16 mouse cellular contexts compared by ENCODE assay signal in genomic region chr9:62504129-62504528, GRCm38 (mm10). TPM values are rescaled to one million over a fixed set of nuclear protein-coding genes. Genes with fewer than 3 reads are reported as not detected.
A peak's percentile ranks its signal among the peaks of the same experiment; 100 is the strongest.
DNase-seq lines count a peak whose midpoint lies in the region; ATAC-seq and TF ChIP-seq lines count a peak whose summit lies in the region.
"Had no signal": no experiment of that assay in that cellular context is flagged by ENCODE, and none has a peak within 500 bp of the region (broad histone marks: within the 10 kb centered on the region; RNA-seq: fewer than 3 reads in every experiment).

No protein-coding gene starts in this region.

- no peak for DNase-seq in cerebellum, adult 2 months
- DNase-seq in cerebellum, adult 9-10 months = no peak
- DNase-seq in thymus, postnatal 4 days = peak; percentile 32
- no peak for DNase-seq in thymus, postnatal 10 days (ENCODE audit: low spot score in 2 of 2)
- no peak for DNase-seq in urinary bladder, postnatal 25 days (ENCODE audit: low spot score)
- DNase-seq: gastrocnemius, postnatal 36 days; layer of hippocampus, adult 9-11 months; thymus, postnatal 14 days had no signal

- H3K4me2 ChIP-seq in intestine, embryonic 15.5 days (replicated peaks) = 0 out of 2 replicates have a peak overlapping the region, but pooled peaks have one; percentile 3
- no peak overlapping the region for H3K4me2 ChIP-seq in intestine, postnatal 0 days (replicated peaks; ENCODE audit: low read depth)
- H3K4me2 ChIP-seq: embryonic facial prominence, embryonic 13.5 days; heart, embryonic 13.5 days; liver, embryonic 12.5 days had no signal

- TF ChIP-seq POLR2A in cerebellum, adult 2 months (IDR thresholded peaks at IDR 0.05; ENCODE audit: borderline replicate concordance, insufficient read depth, low read length) = no peak
- TF ChIP-seq POLR2A in olfactory bulb, adult 2 months (IDR thresholded peaks at IDR 0.05; ENCODE audit: insufficient read depth, low read depth, low read length) = no peak

- H3K27me3 ChIP-seq in cerebellum, adult 2 months (ENCODE audit: control insufficient read depth, insufficient read depth, low read length) = no peaks in the 10 kb centered on the region
- H3K27me3 ChIP-seq in intestine, embryonic 15.5 days (replicated peaks) = no peaks in the 10 kb centered on the region
- no peaks in the 10 kb centered on the region for H3K27me3 ChIP-seq in intestine, postnatal 0 days (replicated peaks; ENCODE audit: control insufficient read depth, insufficient read depth, low read length)
- H3K27me3 ChIP-seq: CH12.LX; embryonic facial prominence, embryonic 13.5 days; heart, embryonic 13.5 days; liver, embryonic 12.5 days had no signal

- no peak overlapping the region for H3K4me3 ChIP-seq in cerebellum, adult 2 months (replicated peaks; ENCODE audit: insufficient read depth, low read depth, low read length)
- H3K4me3 ChIP-seq in intestine, embryonic 15.5 days (replicated peaks) = no peak overlapping the region
- no peak overlapping the region for H3K4me3 ChIP-seq in intestine, postnatal 0 days (ENCODE audit: low read depth, low read length)
- H3K4me3 ChIP-seq in olfactory bulb, adult 2 months (ENCODE audit: insufficient read depth, low read depth, low read length) = no peak overlapping the region
- H3K4me3 ChIP-seq: embryonic facial prominence, embryonic 13.5 days; heart, embryonic 13.5 days; liver, embryonic 12.5 days; megakaryocyte, embryonic 14.5 days had no signal

- H3K27ac ChIP-seq in cerebellum, adult 2 months (ENCODE audit: insufficient read depth, low read length) = 0 out of 2 replicates have a peak overlapping the region, but pooled peaks have one; percentile 31
- H3K27ac ChIP-seq in intestine, embryonic 15.5 days = no peak overlapping the region
- no peak overlapping the region for H3K27ac ChIP-seq in intestine, postnatal 0 days (ENCODE audit: low read depth, low read length)
- 0 out of 2 replicates have a peak overlapping the region, but pooled peaks have one; percentile 23 for H3K27ac ChIP-seq in olfactory bulb, adult 2 months (ENCODE audit: insufficient read depth, low read depth, low read length)
- H3K27ac ChIP-seq: embryonic facial prominence, embryonic 13.5 days; heart, embryonic 13.5 days; liver, embryonic 12.5 days had no signal

- no peaks in the 10 kb centered on the region for H3K9me3 ChIP-seq in intestine, embryonic 15.5 days
- H3K9me3 ChIP-seq in intestine, postnatal 0 days (ENCODE audit: control insufficient read depth) = no peaks in the 10 kb centered on the region
- H3K9me3 ChIP-seq: embryonic facial prominence, embryonic 13.5 days; heart, embryonic 13.5 days; liver, embryonic 12.5 days; megakaryocyte, embryonic 14.5 days had no signal

- H3K9ac ChIP-seq in intestine, embryonic 15.5 days = no peak overlapping the region
- H3K9ac ChIP-seq in intestine, postnatal 0 days (ENCODE audit: low read depth, low read length) = no peak overlapping the region
- H3K9ac ChIP-seq: embryonic facial prominence, embryonic 13.5 days; heart, embryonic 13.5 days; liver, embryonic 12.5 days had no signal

- H3K4me1 ChIP-seq in cerebellum, adult 2 months (ENCODE audit: control insufficient read depth, insufficient read depth, low read length) = peaks cover 66% of the 10 kb centered on the region
- H3K4me1 ChIP-seq in intestine, embryonic 15.5 days (replicated peaks) = 0 out of 2 replicates have a peak, but pooled peaks cover 2% of the 10 kb centered on the region
- H3K4me1 ChIP-seq in intestine, postnatal 0 days (replicated peaks; ENCODE audit: control insufficient read depth, insufficient read depth, low read length) = no peaks in the 10 kb centered on the region
- H3K4me1 ChIP-seq in olfactory bulb, adult 2 months (ENCODE audit: control insufficient read depth, insufficient read depth, low read length) = peaks cover 31% of the 10 kb centered on the region

- 0 out of 2 replicates have a peak, but pooled peaks have one; percentile 45 for ATAC-seq in intestine, embryonic 15.5 days
- ATAC-seq in intestine, postnatal 0 days = no peak
- ATAC-seq: liver, embryonic 12.5 days had no signal

- no peak for TF ChIP-seq CTCF in cerebellum, adult 2 months (IDR thresholded peaks at IDR 0.05; ENCODE audit: borderline replicate concordance, insufficient read depth, low read depth, low read length)
- TF ChIP-seq CTCF in intestine, postnatal 0 days (IDR thresholded peaks at IDR 0.05; ENCODE audit: low read depth) = no peak
- TF ChIP-seq CTCF in olfactory bulb, adult 2 months (IDR thresholded peaks at IDR 0.05; ENCODE audit: insufficient read depth, low read depth, low read length) = no peak

- 31% methylated on average over 7 of the region's 7 CpGs for WGBS in cerebellum, adult 2 months
- WGBS in intestine, embryonic 15.5 days = 39% methylated on average over 7 of the region's 7 CpGs
- WGBS in intestine, postnatal 0 days = 64% methylated on average over 7 of the region's 7 CpGs
- 46% methylated on average over 7 of the region's 7 CpGs for WGBS in olfactory bulb, adult 2 months

- no peaks in the 10 kb centered on the region for H3K36me3 ChIP-seq in intestine, embryonic 15.5 days
- no peaks in the 10 kb centered on the region for H3K36me3 ChIP-seq in intestine, postnatal 0 days (ENCODE audit: control insufficient read depth, insufficient read depth)
- H3K36me3 ChIP-seq: embryonic facial prominence, embryonic 13.5 days; heart, embryonic 13.5 days; liver, embryonic 12.5 days had no signal

RNA-seq across cellular contexts. Expression of gene Coro2b, which starts 32.7 kb away (rescaled TPM):
- polyA plus RNA-seq in cerebellum, adult 2 months (2012; rRNA removed) = 210 and 244 TPM in 2 replicates
- 7.6 and 8.8 TPM in 2 replicates for polyA plus RNA-seq in intestine, embryonic 15.5 days (2015; fragmentation: Nextera tagmentation; extraction: Ambion mirVana)
- 2.8 and 2.9 TPM in 2 replicates for polyA plus RNA-seq in intestine, postnatal 0 days (2015; fragmentation: Nextera tagmentation; extraction: Ambion mirVana)
- polyA plus RNA-seq in olfactory bulb, adult 2 months (2012; ENCODE audit: insufficient read depth, insufficient read length, low replicate concordance, missing spikeins) = not detected in 2 replicates

Comparison
In these comparisons a context has a peak if more than half of its experiments do, and no peak if none do; other contexts are left out.
1. H3K27ac ChIP-seq: peak in cerebellum, adult 2 months (single experiment) and olfactory bulb, adult 2 months (single experiment); none in intestine, embryonic 15.5 days (single experiment) and intestine, postnatal 0 days (single experiment).